Mouse (Mus musculus): ENCODE measurements around the gene Begain.

Gene Begain

DNA sequence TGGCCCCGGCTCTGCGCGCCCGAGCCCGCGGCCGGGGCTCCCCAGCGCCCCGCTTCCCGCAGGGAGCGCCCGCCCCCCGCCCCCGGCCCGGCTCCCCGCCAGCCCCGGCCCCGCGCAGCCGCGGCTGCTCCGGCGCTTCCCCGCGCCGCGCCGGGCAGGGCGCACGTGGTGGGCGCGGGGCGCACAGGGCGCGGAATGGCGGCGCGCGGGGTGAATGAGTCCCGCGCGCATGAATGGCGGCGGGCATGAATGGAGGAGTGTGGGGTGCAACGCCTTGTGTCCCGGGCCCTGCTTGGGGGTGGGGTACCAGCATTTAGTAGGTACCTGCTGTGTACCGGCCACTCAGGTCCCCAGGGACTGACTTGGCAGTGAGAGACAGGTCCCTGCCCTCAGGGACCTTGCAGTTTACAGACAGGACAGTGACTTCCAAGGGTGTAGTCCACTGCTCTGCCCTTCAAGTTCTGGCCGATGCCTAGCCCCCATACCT, at the start of gene Begain:
TSS of gene Begain (minus strand) at position 51 of the 487 bp plus-strand sequence.
- peak; percentile 33 for DNase-seq (ENCODE audit: low read depth)

DNA sequence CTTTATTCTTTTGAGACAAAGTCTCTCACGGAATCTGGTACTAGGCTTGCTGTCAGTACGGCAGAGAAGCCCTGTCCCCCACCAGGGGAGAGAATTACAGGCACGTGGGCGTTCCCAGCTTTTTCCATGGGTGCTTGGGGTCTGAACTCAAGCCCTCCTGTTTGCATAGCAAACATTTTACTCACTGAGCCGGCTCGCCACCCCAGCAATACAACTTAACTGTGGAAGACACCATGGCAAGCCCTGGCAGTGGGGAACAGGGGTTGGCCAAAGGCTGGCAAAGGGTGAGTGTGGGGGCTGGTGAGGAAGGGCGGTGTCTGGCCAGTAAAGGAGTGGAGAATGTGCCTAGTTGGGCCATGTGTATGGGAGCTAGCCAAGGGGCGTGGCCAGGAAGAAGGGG, 47.7 kb upstream of the Begain start:
- no peak for DNase-seq (ENCODE audit: low read depth)

DNA sequence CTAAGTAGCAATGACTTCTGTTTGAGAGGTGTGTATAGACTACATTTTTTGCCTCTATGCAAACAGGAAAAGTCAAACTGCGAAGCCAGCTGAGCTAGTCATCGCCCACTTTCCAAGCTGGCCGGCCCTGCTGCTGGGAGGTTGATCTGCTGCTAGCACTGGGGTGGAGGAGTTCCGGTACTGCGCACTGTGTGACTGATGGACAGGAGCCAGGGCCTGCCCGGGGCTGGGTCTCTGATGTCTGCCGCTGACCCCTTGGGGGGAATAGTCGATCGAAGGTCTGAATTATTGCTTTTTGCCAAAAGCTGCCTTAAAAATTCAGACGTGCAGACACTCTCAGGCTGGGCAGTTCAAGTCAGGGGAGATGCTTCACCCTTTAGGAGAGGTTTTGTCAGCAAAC, 47.1 kb upstream of the Begain start:
- DNase-seq (ENCODE audit: low read depth), result no peak

DNA sequence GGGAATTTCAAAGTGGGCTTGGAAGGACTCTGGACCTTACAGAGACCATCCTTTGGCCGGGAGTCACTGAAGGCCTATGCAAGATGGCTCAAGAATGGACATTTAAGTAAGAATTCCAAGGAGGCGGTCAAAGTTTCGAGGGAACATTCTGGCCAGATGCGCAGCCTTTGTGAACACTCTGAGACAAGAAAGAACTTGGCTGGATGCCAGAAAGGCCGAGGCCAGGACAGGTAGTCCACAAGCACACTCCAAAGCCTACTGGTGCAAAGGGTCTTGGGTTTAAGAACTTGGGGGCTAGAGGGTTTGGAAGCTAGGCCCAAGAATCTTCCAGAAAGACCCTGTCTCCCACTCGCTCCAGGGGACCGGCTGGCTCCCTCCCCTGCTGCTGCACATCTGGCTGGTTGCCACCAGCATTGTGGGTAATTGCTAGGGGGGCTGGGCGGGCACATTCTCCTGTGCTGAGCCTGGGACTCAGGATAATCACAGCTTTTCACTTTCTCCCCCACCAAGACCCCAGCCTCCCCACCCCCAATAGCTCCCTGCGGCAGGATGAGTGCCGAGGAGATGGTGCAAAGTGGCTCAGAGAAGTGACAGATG, 45.1 kb upstream of the Begain start:
- no peak for DNase-seq (ENCODE audit: low read depth)

DNA sequence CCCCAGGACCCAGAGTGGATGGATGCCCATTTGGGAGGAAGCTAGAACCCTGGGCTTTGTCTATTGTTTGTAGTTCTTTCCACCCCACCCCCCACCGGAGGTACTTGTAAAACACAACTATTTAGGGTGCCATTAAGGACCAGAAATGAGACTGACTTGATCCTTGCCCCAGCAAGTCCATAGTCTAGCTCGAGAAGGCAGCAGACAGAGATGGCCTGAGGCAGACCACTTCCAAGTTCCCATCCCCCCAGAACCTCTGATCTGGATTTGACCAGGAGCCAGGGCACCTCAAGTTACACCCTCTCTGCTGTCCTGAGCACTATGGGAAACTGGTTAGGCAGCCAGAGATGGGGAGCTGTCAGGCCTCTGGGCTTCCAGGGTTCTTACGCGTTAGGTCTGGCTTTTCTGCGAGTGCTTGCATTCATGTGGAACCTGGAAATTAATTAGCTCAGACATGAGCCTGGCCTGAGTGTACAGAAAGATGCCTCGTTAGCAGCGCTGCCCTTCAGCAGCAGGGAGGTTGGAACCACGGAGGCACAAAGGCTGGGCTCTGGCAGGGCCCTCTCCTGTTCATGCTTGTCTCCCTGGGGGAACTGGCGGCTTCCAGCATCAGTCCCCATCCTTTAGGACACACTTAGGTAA, 44.5 kb upstream of the Begain start:
- DNase-seq (ENCODE audit: low read depth), result no peak

DNA sequence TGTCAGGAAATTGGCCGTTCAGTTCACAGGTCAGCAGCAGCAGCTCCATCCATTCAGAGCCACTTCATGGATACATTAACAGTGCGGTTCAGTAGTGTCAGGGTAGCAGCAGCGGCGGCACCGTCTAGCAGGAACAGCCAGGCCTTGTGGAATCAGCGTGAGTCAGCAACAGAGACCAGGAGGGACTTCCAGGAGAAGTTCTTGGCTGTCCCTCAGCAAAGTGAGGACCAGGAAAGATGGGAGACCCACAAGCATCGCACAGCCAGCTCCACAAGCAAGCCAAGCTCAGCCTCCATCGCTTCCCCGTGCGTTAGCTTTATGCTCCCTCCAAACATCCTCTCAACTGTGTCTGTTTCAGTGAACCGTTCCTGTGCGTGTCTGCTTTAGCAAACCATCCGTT, 40.9 kb upstream of the Begain start:
- DNase-seq (ENCODE audit: low read depth), result no peak

DNA sequence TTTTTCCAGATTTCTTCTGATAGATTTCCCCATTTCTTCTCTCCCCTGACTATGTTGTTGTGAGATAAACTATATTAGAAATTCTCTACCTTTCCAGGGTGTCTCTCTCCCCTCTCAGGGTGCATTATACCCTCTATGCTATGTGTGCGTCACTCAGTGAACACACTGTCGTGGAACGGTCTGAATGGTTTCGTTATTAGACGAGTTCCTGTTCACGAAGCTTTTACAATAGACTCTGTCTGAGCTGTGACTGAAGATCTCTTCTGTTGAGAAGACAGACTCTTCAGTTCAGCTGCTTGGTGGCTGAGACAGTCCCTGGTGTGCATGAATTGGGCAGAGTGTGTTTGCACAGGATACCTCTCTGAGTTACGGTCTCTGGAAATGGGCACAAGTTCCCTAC, 32.4 kb upstream of the Begain start:
- no peak for DNase-seq (ENCODE audit: low read depth)

DNA sequence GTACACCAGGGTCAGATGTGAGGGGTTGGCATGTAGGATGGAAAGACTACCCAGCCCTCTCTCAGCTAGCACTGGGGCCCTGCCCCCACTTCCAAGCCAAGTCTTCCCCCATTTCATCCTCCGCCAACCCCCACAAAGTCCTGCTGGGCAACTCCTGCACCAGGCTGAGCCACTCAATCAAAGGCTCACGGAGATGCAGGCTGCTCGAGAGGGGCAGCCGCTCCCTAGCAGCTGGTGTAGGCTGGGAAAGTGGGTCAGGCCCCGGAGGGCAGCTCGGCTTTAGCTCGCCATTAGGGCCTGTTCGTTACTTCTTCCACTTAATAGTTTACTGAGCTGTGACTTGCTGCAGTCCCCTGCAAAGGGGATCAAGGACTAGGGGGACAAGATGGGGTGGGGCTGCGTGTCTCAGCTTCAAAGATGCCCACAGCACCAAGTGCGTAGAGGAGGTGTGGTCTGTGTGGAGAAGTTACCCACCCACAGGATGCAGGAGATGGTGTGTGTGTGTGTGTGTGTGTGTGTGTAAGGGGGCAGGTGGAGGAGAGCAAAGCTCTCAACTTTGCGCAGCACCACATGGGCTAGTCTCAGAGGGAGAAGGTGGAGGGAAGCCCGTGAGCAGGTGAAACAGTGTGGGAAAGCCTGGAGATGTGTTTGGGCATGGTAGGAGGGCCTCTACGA, 22.6 kb upstream of the Begain start:
- DNase-seq (ENCODE audit: low read depth), result no peak

DNA sequence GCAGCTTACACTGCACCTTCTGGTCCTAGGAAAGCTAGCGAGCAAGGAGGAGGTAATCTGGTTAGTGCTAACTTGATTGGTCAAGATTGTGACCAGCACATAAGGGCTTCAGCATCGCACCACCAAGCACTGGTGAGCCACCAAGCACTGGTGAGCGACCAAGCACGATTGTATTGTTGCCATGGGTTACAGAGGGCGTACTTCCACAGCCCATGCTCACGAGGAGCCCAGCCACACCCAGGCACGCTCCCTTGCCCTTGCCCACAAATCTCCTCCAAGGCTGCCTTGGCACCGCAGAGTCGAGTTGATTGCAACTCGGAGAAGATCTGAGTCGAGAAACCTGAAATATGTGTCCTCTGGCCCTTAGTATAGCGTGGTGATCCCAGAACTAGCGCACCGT, 22.0 kb upstream of the Begain start:
- no peak for DNase-seq (ENCODE audit: low read depth)

DNA sequence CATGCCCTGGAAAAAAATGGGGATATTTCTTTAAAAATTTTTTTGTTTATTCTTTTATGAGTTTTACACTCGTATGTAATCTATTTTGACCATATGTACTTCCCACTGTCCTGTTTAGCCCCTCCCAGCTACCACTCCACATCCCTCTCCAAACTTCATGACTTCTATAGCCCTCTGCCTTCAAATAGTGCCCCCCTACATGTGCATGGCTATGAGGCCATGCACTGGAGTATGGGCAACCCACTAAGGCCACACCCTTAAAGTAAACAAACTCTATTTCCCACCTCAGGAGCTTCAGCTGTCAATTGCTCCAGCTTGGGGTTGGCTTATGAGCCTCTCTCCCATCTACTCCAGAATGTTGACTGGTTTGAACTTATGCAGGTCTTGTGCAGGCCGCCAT, 18.1 kb upstream of the Begain start:
- DNase-seq (ENCODE audit: low read depth), result no peak

DNA sequence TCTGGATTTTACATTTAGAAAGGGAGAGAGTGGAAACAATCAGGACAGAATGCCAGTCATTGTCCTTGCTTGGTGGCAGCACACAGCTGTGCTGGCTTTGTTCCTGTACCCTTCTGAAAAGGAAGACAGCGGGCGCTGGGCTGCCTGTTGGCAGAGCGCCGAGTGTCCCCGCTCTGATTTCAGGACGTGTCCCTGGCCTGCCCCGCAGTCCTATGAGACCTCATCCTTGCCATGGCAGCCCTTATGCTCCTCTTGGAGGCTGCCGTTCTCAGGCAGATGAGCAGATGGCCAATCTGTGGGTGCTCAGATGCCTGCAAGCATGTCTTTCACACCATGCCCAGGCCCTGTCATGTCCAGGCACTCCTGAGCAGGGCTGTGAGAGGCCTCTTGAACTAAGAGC, 17.7 kb upstream of the Begain start:
- no peak for DNase-seq (ENCODE audit: low read depth)

DNA sequence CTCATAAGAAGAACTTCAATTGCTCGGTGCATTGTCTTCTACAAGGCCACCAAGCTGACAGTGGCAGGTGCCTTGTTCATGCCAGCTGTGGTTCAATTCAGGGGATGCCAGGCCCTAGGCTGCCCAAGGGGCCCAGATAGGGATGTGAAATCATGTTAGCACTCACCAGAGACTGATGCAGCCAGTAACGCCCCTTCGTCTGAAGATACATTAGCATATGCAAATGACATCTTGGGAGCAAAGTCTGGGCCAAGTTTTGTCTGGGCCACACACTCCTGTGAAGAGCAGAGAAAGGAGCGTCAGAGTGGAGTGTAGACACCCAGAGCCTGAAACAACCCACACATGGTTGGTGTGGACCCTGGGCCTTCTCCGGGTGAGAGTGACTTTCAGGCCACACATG, 17.0 kb upstream of the Begain start:
- DNase-seq (ENCODE audit: low read depth), result no peak

DNA sequence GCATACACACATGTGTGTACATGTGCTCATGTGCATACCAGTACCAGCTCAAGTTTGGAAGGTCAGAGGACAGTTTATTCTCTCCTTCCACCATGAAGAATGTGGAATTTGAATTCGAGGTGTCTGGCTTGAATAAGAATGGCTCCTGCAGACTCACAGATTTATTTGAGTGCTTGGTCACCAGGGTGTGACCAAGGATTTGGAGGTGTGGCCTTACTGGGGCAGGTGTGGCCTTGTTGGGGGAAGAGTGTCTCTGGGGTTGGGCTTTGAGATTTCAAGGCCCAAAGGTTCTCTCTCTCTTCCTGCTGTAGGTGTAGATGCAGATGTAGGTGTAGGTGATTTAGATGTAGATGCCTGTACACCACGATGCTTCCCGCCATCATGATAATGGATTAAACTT, 15.5 kb upstream of the Begain start:
- DNase-seq (ENCODE audit: low read depth), result no peak

DNA sequence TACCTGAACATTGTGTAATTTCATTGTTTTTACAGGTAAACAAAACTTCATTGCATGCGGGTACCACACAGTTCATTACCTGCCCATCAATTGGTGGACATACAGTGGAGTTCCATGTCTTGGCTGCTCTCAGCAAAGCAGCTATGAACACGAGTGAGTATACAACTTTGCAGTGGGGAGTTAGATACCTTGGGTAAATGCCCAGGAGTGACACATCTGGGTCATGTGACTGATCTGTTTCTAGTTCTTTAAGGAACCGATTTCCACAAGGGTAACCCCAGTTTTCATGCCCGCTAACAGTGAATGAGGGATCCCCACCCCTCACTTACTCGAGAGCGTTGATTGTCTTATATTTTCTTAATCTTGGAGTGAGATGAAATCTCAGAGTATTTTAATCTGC, 9.0 kb upstream of the Begain start:
- no peak for DNase-seq (ENCODE audit: low read depth)

DNA sequence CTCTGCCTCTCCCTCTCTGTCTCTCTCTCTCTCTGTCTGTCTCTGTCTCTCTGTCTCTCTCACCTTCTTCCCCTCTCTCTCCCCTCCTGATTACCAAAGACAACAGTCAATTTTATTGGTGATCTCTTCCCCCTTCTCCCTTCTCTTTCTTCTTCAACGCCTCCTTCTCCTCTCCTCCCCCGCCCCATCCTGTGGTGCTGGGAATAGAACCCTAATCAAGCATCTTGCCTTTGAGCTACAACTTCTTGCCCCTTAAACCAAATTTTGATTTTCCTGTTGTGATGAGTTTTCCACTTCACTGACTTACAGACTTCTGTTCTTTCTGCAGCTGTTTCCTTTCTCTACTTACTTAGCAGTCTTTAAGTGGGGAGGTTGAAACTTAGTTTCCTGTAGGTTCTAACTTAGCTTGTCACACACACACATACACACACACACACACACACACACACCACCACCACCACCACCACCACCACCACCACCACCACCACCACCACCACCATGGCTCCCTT, 6.8 kb upstream of the Begain start:
- DNase-seq (ENCODE audit: low read depth), result no peak

DNA sequence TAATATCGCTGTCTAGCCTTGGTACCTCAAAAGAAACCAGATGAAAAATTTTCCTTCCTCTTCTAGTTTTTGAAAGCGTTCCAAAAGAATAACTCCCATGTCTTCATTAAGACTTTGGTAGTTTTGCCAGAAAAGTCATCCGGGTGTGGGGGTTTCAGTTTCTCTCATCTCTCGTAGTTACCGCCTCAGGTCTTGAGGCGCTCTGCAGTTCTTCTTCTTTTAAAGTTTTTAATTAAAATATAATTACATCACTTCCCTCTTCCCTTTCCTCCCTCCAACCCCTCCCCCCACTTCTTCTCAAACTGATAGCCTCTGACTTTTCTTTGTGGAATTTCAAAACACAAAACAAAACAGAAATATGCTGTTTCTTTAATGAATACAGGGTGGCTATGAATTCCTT, 6.1 kb upstream of the Begain start:
- no peak for DNase-seq (ENCODE audit: low read depth)

DNA sequence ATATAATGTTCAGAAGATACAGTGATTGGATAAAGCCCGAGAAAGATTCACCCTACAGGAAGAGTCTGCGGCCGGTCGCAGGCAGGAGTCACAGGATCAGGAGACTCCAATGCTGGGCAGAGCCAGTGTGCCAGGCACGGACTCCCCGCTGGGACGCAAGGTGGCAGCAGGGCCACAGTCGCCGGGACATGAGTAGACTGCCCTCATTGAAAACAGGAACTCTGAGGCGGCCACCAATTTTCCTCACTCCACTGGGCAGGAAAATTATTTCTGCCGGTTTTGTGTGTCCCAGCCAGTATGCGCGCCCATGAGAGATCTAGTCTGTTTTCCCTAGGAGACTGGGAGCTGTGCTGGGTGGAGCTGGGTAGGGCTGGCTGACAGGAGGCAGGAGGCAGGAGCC, 3.2 kb upstream of the Begain start:
- no peak for DNase-seq (ENCODE audit: low read depth)

DNA sequence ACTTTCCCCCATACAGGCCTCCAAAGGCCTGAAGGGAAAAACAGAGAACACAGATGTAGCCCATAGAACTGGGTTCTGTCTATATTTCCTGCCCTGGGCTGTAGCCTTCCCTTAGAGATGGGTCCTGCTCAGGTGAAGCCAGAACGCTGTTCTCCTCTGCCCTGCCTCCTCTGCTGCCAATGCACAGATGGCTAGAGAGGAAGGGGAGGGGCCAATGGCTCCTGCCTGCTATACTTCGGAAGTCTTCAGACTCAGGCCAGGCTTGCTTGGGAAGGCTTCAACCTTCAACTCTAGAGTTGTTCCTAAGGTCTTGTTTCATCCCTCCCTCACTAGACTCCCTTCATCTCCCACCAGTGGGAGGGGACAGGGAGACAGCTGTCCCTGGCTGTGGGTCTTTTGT, 1.7 kb upstream of the Begain start:
- peak; percentile 15 for DNase-seq (ENCODE audit: low read depth)

DNA sequence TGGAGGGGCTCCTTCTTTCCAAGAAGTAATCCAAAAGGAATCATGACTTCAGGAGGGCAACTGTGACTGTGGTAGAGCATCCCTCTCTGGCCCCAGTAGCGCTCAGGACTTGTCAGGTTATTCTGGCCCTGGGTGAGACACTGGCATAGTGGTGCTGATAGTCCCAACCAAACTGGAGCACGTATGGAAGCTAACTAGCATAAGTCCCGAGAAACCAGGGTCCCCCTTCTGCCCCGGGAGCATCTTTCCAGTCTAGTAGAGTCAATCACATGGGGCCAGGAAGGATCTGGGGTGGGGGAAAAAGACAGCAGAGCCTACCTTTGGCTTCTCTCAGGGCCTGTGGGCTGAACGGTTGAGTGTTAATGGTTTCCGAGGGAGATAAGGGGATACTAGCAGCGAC, 721 bp upstream of the Begain start:
- no peak for DNase-seq (ENCODE audit: low read depth)

DNA sequence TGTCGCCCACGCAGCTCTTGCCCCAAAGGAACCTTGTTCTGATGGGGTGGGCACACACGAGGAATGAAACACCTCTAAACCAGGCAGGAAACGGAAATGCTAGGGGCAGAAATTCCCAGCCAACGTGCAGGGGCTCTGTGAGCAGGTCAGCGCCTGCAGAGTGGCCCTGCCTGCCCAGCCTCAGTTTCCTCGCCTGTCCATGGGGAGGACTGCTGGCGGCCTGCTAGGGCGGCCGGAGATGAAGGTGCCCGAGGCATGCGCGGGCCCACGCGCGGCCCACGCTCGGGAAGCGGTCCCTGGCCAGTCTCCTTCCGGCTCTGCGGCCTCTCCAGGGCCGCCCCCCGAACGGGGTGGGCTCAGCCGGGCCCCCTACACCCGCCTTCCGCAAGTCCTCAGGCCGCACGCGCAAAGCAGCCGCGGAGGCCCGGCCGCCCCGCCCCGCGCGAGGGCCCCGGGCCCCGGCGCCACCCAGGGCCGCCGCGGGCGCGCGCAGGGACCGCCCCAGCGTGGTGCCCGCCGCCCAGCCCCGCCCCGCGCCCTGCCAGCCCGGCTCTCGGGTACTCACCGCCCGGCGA, 369 bp downstream of the Begain start:
- peak; percentile 61 for DNase-seq (ENCODE audit: low read depth)

DNA sequence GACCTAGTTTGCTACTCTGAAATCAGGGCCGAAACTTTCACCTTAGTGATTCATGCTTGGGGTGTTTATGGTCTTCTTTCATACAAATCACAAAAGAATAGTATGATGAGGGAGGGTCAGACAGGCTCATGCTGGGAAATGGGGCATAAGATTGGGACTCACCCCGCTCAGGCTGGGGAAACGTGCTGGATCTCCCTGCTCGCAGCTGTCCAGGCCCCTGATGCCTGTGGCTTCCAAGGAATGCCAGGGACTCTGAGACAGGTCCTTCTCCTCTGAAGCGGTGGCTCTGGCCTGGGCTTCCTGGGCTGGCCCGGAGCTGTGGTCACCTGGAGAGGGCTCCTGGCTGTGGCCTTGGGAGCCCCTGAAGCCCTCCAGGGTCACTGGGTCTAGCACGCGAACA, 9.4 kb downstream of the Begain start:
- no peak for DNase-seq (ENCODE audit: low read depth)

DNA sequence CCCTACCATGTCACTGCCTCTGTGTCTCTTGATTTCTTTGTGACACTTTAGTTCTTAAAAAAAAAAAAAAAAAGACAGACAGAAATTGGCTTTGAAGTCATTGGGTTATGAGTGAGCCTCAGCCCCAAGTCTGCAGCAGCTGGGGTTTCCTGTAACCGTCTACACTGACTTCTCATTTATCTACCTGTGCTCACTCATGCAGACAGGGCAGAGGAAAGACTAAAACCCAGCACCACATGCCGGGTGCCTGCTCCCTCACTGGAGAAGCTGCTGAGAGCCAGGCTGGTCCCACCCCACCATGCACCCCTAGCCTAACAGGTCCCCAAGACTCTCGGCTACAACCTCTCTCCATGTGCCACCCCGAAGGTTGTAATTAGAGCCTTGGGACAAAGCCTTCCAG, 10.3 kb downstream of the Begain start:
- no peak for DNase-seq (ENCODE audit: low read depth)

All from induced T-regulatory cell, adult 2 months (primary cell).